Mouse (Mus musculus) CH12F3 (cell line): ENCODE data around the gene Bag5.

Experiments
- in situ Hi-C: fragments of 300-500 bp; cut with MboI; formaldehyde crosslinking; loops from 2 replicates; pipeline ENCODE4 v1.14.3; 2020; ENCODE audit warnings: low sequenced_read_pairs

Gene Bag5

DNA sequence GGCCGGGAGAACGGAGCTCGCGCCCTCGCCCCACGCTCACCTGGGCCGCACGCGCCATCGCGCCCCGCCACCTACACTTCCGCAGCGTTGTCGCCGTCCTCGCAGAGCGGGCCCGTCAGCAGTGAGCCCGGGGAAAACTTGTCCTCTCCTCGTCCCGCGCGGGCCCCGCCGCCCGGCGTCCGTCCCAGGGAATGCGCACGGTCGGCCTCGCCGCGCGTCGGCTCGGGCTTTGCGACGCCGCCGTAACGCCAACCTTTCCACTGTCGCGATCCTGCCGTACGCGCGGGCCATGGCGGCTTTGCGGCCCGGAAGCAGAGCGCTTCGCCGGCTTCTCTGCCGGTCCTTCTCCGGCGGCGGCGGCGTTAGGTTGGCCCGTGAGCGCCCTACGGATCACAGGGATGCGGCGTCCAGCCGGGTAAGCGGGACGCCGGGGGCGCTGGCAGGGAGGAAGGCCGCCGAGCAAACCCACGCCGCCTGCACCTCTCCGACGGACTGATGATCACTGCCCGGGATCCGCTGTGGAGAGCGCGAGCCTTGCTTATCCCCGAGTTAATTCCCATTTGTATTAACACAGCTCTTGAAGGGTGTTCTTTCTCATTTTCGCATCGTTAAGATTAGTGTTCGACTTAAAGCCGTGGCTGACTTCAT, at the start of gene Bag5, which contains the start of gene Apopt1:
TSS of gene Bag5 (minus strand) at position 254 of the 648 bp plus-strand sequence.
TSS of gene Apopt1 (plus strand) at position 258 of the 648 bp plus-strand sequence.
- in situ Hi-C loops = no loop called here

DNA sequence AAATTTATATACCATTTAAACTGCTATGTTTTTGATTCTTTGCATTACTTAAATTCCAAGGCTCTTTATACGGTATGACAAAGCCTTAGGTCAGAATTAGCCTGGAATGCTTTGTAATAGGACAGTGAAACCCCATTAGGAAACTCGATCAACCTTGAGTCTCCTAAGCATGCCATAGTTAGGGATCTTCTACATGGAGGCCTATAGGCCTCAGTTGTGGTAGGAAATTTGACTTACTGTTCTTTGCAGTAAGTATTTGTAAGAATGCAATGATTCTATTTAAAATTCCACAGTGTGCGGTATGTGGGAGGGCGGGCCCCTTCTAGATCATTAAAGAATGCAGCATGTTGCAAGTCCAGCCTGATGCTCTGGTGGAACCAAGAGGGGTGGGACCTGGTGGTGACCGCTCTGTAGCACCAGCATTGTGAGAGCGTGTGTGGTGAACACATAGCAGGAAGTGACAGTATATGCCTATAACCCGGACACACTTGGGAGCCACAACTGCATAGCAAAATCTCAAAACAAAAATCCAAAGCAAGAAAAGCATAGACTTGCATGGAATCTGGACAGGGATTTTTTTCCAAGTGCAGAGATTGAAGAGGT, 47.4 kb upstream of the Bag5 start:
- in situ Hi-C loops = no loop called here

DNA sequence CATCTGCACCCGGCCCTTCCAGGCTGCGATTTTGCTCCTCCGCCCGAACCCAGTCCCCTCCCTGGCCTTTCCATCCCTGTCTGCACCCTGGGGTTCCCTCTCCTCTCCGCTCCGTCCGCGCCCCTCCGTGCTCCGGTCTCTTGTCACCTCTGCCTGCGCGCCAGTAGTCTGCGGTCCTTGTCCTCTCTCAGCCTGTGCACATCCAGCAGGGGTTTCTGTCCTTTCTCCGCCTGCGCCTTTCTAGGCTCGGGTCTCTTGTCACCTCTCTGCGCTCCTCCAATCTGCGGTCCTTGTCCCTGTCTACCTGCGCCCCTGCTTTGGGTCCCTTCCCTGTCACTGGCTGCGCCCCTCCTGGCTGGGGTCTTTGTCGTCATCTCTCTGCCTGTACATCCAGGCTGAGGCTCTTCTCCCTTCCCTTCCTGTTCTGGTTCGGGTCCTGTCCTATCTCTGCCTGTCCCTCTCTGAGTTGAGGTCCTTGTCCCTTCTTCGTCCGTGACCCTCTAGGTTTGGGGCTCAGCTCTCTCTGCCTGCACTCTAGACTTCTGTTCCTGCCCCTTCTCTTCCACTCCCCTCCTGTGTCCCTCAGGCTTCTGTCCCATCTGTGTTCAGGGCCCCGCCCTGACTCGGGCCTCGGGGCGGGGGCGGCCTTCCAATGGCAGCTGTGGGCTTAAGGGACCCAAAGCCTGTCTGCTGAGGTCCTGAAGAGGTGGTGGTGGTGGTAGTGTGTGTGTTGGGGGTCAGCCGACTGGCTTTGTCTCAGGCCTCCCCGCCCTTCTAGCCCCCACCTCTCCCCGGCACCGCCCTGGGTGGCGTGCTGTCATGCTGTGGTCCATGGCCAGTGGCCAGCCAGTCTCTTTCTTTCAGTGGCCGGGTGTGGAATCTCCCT, 46.4 kb upstream of the Bag5 start:
- in situ Hi-C loops = no loop called here

DNA sequence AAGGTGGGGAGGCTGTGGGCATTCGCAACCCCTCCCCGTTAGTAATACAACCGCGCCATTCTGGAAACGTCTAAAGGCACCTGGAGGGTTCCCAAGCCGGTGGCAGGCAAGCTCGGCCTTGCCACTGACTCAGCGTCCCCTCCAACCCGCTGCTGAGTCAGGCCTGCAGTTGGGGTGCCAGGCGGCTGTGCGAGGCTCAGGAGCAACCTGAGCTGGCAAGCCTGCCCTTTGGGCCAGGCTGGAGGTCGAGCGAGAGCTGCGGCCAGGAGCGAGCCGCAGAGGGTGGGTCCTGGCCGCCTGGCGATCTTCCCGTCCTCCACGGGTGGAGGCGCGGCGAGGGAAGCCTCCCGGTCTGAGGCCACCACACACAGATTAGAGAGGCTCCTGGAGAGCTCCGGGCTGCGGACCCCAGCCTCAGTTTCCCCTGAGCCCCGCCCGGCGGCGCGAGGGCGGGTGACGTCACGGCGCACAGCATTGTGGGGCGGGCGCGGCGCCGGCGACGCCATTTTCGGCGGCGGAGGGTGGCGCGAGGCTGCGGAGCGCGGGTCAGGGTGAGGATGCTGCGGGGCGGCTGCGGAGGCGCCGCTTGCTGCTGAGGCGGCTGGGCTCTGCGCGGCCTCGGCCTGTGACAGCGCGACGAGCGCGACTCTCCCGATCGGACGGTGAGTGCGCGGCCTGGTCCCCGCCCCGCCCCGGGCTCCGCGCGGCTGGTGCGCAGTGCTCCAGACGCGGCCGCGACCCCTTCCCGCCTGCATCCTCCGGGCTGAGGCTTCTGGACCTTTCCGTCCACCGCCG, 45.5 kb upstream of the Bag5 start, which contains the start of gene Klc1:
TSS of gene Klc1 (plus strand) at position 469 of the 795 bp plus-strand sequence.
- in situ Hi-C loops = no loop called here

DNA sequence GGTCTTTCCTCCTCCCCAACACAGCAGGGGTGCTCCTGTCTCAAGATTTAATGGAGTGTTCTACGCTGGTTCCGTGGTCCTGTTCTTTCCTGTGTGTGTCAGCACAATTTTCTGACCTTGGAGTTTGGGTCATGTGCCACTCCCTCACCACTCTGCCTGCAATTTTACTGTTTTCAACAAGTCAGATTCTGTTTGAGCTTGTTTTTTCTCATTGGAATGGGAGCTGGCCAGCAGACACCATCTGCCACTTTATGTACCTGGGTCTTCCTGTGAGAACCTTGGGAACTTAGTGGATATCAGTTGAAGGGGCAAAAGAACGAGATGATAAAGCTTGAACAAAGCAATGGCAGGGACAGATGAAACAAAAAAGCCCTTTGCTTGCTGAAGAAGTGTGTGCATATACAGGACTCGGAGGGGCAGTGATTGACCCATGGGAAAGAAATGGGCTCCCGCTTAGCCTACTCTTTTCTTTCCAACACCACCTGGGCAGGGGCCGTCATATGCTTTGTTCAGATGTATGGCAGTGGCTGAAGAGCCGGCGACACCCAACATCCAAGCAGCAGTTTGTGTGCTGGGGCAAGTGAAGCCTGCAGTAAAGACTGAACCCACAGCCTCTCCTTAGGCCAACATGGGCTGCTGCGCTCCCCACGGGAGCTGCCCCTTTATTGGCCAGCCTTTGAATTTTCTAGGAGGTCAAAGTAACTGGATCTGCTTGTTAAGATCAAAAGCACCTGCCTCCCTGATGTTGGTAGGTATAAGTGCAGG, 44.7 kb upstream of the Bag5 start:
- in situ Hi-C loops = no loop called here

DNA sequence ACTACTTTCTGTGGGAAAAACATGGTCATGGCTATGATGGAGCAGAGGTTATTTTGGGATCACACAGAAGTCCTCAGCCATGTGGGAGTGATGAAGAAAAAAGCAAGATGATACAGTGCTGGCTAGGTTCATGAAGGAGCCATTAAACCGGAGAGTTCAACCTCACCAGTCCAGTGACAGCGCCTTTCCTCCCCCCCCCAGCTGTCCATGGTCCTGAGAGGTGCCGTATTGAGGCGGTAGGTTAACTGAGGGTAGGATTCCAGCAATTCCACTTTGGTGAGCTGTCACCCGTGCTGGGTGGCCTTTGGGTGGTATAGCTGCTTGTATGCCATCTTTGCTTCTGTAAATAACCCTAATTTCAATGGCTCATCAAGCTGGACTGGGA, 43.6 kb upstream of the Bag5 start:
- in situ Hi-C loops = no loop called here

DNA sequence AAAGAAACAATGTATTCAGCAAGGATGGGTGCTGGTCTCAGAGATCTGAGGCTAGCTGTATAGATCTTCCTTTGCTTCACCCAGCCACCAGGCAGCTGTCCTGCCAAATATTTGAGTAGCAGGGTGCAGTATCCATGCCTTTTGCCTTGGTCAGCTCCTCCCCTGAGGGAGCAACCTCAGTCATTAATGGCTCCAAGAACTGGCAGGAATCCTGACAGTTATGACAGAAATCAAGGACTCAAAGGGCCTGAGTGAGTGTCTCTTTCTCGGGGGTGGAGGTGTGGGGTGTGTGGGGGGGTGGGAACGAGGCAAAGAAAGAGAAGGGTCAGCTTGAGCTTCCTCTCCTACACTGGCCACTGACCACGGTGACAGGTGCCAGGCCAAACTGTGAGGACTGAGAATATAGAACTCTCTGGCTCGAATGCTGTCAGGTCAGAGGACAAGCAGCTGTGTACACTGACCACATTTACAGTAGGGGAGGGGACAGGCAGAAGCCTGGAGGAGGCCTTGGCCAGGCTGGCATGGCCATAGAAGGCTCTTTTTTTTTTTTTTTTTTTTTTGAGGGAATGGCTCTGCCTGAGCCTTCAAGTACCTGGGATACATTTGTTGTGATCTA, 43.1 kb upstream of the Bag5 start:
- in situ Hi-C loops = no loop called here

DNA sequence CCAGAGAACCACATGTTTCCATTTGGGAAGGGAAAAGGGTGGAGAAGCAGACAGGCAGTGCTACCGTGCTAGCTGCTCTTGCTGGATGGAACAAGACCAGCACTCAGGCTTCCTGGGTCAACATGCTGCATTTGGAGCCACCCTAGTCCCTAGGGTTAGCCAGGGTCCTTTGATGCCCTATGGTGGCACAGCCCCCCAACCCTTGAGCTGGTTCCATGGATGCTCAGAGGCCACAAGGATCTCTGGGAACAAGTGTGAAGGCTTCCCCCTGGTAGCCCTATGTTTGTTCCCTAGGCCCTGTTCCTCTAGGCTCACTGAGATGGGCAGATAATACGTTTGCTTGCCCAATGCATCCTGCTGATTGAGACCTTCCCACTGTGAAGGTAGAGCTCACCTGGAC, 42.2 kb upstream of the Bag5 start:
- in situ Hi-C loops = no loop called here

DNA sequence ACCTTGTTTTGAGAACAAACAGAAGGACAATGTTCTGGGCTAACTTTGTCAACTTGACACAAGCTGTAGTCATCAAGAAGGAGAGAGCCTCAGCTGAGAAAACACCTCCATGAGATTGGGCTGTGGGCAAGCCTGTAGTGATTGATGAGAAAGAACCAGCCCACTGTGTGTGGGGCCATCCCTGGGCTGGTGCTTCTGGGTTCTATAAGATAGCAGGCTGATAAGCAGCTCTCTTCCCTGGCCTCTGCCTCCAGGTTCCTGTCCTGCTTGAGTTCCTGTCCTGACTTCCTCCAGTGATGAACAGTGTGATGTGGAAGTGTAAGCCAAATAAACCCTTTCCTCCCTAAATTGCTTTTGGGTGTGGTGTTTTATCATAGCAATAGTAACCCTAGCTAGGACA, 41.7 kb upstream of the Bag5 start:
- in situ Hi-C loops = no loop called here

DNA sequence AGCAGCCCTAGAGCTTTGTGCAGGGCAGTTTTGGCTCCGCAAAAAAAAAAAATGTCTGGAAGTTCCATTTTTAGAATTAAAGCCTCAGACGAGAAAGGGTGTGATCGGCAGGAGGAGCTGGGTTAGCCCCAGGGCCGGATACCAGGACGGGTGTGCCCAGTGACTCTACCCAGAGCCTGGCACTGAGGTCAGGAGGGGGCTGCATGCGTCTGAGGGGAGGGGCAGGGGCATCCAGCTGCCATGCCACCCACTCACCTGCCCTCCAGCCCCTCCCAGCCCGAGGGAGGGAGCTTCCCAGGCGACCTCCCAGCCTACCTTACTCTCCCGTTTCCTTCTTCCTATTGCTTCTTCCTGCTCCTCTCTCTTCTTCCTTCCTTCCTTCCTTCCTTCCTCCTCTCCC, 40.3 kb upstream of the Bag5 start:
- in situ Hi-C loops = no loop called here

DNA sequence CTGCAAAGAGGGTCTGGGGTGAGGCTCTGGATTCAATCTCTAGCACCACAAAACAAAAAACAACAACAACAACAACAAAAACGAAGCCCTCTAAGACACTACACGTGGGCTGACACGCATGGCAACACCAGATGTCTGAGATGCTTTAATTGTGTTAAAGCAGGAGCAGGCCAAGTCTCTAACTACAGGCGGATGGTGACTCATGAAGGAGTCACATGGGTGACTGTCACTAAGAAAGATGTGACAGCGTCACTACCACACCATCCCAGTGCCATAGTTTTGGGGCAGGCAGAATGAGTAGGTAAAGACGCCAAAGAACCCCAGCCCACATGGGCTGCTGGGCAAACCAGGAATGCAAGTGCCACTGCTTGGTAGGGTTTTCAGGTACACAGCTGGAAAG, 39.4 kb upstream of the Bag5 start:
- in situ Hi-C loops = no loop called here

DNA sequence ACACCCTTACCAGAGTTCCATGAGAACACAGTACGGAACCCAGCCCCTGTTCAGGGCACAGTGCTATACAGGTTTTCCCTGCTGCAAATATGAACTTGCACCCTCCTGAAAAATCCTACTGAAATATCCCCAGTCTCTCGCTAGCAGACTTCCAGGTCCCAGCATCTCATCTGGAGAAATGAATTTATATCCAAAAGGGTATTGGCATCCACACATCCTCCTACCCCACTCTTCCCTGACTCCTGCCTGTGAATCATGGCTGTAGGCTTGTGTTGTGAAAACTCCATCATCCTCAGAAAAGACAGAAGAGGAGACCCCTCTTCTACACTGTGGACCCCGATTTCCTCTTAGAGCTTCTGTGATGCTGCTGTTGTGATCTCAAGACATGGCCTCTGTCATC, 37.7 kb upstream of the Bag5 start:
- in situ Hi-C loops = no loop called here

DNA sequence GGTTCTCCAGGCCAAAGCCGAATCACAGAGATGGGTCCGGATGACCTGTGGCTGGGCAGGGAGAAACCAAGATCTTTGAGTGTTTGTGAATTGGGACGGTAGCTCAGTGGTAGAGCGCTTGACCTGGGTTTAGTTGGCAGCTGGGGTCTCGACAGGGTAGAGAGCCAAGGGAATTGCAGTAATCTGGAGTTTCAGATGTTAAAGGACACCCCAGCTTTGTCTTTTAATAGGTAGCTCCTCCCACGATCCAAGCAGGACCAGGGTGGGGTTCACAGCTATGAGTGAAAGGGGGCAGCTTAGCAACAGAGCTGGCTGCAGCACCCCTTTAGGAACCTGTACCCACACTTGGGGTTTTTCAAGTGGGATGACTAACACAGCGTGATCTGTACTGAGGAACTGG, 34.4 kb upstream of the Bag5 start:
- in situ Hi-C loops = no loop called here

DNA sequence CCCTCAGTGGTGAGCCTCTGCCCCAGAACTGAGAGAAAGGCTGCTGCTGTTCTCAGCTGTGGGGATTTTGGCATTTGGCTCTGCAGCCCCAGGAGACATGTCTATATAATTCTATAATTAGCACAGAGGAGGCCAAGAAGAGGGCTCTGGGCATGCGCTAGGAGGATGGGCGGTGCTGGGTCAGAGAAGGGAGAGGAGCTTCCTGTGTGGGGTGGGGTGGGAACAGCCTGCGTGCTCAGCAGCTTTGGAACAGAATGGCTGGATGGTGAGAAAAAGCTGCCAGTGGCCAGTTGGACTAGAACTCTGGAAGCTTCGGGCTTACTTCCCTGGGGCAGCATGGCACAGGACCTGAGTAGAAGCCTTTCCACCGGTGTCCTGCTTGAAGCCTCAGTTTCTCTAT, 33.0 kb upstream of the Bag5 start:
- in situ Hi-C loops = no loop called here

DNA sequence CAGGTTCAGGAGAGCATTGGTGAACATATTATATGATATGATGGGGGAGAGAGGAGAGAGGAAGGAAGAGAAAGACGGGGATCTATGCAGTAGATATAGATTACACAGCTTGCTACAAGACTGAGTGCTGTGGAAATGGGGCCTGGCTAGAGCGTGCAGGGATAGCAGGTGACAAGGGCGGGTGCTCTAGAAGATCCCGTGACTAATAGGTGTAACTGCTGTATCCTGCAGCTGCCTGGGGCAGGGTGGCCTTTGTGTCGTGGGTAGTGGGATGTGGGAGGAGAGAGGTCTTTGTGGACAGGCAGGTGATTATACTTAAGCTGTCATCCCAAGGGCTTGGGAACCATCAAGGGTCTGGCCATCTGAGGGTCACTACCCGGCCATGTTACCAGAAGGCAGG, 32.2 kb upstream of the Bag5 start:
- in situ Hi-C loops = no loop called here

DNA sequence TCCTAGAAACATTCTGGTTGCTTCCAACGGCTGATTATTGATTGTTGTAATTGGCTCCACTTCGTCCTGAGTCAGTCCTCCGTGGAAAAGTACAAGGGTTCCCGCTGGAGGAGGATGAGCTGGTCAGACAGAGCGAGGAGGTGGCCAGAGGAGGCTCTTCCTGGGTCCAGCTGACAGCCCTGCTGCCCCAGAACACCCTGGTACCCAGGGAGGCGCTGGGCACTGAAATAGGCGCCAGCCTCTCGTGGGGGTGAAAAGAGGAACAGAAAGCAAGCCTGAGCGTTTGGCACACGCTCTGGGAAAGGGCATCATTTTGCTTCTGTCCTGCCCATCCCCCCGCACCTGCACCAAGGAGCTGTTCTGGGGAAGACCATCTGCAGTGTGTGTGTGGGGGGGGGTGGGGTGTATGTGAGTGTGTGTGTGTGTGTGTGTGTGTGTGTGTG, 30.9 kb upstream of the Bag5 start:
- in situ Hi-C loops = no loop called here

DNA sequence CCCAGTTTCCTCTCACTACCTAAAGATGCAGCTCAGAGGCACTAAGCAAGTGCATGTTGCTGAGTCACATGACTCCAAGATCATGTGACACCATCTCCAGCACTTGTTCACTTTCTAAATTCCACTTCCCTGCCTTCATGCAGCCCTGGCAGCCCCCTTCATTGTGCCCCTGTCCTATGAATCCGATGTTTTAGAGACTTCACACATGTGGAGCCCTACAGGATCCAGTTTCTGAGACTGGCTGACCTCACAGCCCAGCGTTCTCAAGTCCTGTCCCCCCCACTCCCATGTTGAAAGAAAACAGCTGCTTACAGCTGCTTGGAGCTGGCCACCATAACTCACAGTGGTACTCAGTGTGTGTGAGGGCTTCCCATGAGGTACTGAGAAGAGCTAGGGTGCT, 30.4 kb upstream of the Bag5 start:
- in situ Hi-C loops = no loop called here

DNA sequence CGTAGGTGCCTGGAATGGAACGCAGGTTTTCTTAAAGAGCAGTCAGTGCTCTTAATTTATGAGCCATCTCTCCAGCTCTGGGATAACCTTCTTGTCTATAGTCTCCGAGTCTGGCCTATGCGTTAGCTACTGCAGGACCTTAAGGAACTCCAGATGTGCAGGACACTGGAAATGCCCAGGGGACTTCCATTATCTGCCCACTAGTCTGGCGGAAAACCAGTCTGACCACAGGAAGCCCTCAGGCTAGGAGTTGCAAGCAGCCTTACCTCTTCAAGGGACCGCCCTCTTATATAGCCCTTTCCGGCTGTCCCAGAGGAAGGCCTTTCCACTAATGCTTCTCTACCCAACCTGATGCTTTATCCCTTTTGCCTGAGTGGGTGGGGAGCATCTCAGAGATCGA, 28.3 kb upstream of the Bag5 start:
- in situ Hi-C loops = no loop called here

DNA sequence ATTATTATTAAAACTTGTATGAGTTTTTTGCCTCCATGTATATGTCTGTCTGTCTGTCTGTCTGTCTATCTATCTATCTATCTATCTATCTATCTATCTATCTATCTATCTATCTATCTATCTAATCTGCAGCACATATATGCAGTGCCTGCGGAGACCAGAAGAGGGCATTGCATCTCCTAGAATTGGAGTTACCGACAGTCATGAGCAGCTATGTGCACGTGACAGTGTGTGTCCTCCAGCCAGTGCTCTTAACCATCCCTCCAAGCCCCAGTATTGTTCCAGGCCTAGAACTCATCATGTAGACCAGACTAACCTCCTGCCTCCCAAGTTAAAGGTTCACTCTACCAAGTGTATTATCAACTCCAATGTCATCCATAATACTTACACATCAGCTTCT, 25.7 kb upstream of the Bag5 start:
- in situ Hi-C loops = no loop called here

DNA sequence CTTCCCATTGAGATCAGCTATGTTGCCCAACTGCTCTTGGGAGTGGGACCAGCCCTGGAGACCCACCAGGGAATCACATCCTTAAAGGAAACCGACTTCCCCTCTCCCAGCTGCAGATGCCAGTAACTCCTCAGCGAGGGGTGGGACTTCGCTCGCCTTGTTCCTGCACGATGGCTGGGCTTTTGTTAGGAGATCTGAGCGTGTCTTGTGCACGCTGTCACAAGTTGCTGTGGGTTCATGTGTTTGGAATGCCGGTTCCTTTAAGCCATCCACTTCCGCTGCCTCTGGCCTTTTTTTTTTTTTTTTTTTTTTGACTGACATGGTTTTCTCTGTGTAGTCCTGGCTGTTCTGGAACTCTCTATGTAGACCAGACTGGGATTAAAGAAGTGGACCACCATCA, 24.3 kb upstream of the Bag5 start:
- in situ Hi-C loops = no loop called here
